8 mouse cellular contexts compared by ENCODE assay signal in the genomic region with DNA sequence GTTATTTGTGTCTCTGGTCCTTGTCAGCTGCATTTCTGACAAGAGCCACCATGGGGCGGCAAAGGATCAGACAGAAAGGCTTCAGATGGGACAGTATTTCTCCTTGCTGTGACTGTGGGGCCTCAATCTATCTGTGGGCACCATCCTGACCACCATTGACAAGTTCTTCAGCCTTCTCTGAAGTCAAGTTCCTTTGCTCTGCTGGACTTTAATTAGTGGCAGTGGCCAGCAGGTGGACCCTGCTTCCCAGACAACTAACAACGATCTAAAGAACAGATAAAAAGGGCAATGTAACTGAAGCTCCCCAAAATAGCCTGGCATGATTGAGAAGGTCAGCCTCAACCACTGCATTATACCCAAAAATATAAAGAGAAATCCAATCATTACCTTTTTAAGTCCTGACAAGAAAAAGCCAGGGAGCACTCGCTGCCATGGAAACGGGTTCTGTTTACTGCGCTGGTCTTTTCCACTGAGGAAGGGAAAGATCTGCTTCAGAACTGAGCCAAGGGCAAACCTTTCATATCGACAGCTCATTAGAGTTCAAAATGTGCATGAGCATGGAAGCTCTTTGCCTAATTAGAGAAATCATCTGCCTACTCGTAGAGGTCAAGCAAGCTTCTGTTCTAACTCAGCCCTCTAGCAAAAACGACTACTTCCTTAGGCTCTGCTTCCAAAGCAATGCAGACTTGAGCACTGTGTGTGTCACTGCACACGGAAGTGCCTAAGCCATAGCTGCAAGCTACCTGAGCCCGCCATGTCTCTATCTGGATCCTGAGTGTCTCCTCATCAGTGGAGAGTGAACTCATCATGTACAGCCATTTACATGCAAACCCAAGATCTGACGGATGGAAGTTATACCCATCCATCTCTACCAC.
DNase-seq lines count a peak whose midpoint lies in the region; ATAC-seq and TF ChIP-seq lines count a peak whose summit lies in the region.
"Had no signal": no experiment of that assay in that cellular context is flagged by ENCODE, and none has a peak within 500 bp of the region (broad histone marks: within the 10 kb centered on the region; RNA-seq: fewer than 3 reads in every experiment).

No protein-coding gene starts in this region.

- no peak overlapping the region for H3K9ac ChIP-seq in forebrain, embryonic 16.5 days (replicated peaks; ENCODE audit: low read depth, low read length)
- H3K9ac ChIP-seq: embryonic facial prominence, embryonic 13.5 days had no signal

- WGBS in forebrain, embryonic 16.5 days, result 62% methylated on average over 11 of the region's 11 CpGs
- WGBS in thymus, adult 2 months, result 85% methylated on average over 11 of the region's 11 CpGs

- H3K27me3 ChIP-seq in forebrain, embryonic 16.5 days (replicated peaks; ENCODE audit: control insufficient read depth, insufficient read depth, low read length), result no peaks in the 10 kb centered on the region
- H3K27me3 ChIP-seq in thymus, adult 2 months (ENCODE audit: control insufficient read depth, insufficient read depth, low read length), result no peaks in the 10 kb centered on the region
- H3K27me3 ChIP-seq: embryonic facial prominence, embryonic 13.5 days had no signal

- DNase-seq in ovary, postnatal 14 days (ENCODE audit: low spot score), result peak; percentile 1
- DNase-seq in ovary, postnatal 10 days (ENCODE audit: low spot score), result no peak
- DNase-seq in cerebellum, adult 11 months, result peak; percentile 27
- DNase-seq in left cerebral cortex, postnatal 25 days (ENCODE audit: low spot score in 2 of 2), result peak; percentile 19 to 61
- no peak for DNase-seq in thymus, adult 2 months

- no peak overlapping the region for H3K27ac ChIP-seq in forebrain, embryonic 16.5 days (ENCODE audit: low read length)
- H3K27ac ChIP-seq in thymus, adult 2 months (ENCODE audit: control insufficient read depth, insufficient read depth, low read length), result no peak overlapping the region
- H3K27ac ChIP-seq: embryonic facial prominence, embryonic 13.5 days had no signal

- no peak overlapping the region for H3K4me2 ChIP-seq in forebrain, embryonic 16.5 days (ENCODE audit: low read length)
- H3K4me2 ChIP-seq: embryonic facial prominence, embryonic 13.5 days had no signal

- H3K36me3 ChIP-seq in forebrain, embryonic 16.5 days (ENCODE audit: control insufficient read depth, insufficient read depth), result no peaks in the 10 kb centered on the region
- no peaks in the 10 kb centered on the region for H3K36me3 ChIP-seq in thymus, adult 2 months (ENCODE audit: control insufficient read depth, insufficient read depth, low read length)
- H3K36me3 ChIP-seq: embryonic facial prominence, embryonic 13.5 days had no signal

- intact Hi-C loops in left cerebral cortex, postnatal 25 days (cut with DNase I), result loop anchor here (1.0 to 5.0 kb wide), 2 partner anchors 193 to 574 kb away; no protein-coding TSS in a partner anchor

- H3K4me1 ChIP-seq in forebrain, embryonic 16.5 days (replicated peaks; ENCODE audit: control insufficient read depth, insufficient read depth, low read length), result no peaks in the 10 kb centered on the region
- no peaks in the 10 kb centered on the region for H3K4me1 ChIP-seq in thymus, adult 2 months (replicated peaks; ENCODE audit: control insufficient read depth, insufficient read depth, low read length)
- H3K4me1 ChIP-seq: embryonic facial prominence, embryonic 13.5 days had no signal

- no peaks in the 10 kb centered on the region for H3K9me3 ChIP-seq in forebrain, embryonic 16.5 days (ENCODE audit: control insufficient read depth, low read length)
- H3K9me3 ChIP-seq: embryonic facial prominence, embryonic 13.5 days had no signal

- TF ChIP-seq POLR2A in thymus, adult 2 months (IDR thresholded peaks at IDR 0.05; ENCODE audit: control insufficient read depth, extremely low read depth, insufficient read depth, low read length, poor library complexity), result no peak

- ATAC-seq in forebrain, embryonic 16.5 days, result peak; percentile 69
- ATAC-seq in erythroblast, adult 5-6 weeks (replicated peaks; ENCODE audit: low FRiP score, poor library complexity, severe bottlenecking), result no peak

- H3K4me3 ChIP-seq in forebrain, embryonic 16.5 days (replicated peaks; ENCODE audit: low read length), result no peak overlapping the region
- no peak overlapping the region for H3K4me3 ChIP-seq in thymus, adult 2 months (ENCODE audit: control insufficient read depth, insufficient read depth, low read length)
- H3K4me3 ChIP-seq: embryonic facial prominence, embryonic 13.5 days had no signal

- no peak for TF ChIP-seq CTCF in thymus, adult 2 months (IDR thresholded peaks at IDR 0.05; ENCODE audit: borderline replicate concordance, control insufficient read depth, extremely low read depth, insufficient read depth, low read length, poor library complexity)

Comparison
In these comparisons a context has a peak if more than half of its experiments do, and no peak if none do; other contexts are left out.
1. DNase-seq: peak in ovary, postnatal 14 days (single experiment), cerebellum, adult 11 months (single experiment) and left cerebral cortex, postnatal 25 days (2 of 2); none in ovary, postnatal 10 days (single experiment) and thymus, adult 2 months (single experiment).